Mouse (Mus musculus): Measurements from ENCODE around the gene Endog. TPM values are rescaled to one million over a fixed set of nuclear protein-coding genes. Genes with fewer than 3 reads are reported as not detected.

The Endog gene
- total RNA-seq, 1 experiment from 2014 or later: 3.3 TPM

GRCm38 (mm10) chr2:30200388-30200925, 29.2 kb downstream of the Endog start:
- ATAC-seq (replicated peaks; ENCODE audit: insufficient number of reproducible peaks, low FRiP score, low TSS enrichment, poor library complexity, severe bottlenecking): no peak

GRCm38 (mm10) chr2:30203439-30203838, 32.1 kb downstream of the Endog start:
- no peak for ATAC-seq (replicated peaks; ENCODE audit: insufficient number of reproducible peaks, low FRiP score, low TSS enrichment, poor library complexity, severe bottlenecking)

DNA sequence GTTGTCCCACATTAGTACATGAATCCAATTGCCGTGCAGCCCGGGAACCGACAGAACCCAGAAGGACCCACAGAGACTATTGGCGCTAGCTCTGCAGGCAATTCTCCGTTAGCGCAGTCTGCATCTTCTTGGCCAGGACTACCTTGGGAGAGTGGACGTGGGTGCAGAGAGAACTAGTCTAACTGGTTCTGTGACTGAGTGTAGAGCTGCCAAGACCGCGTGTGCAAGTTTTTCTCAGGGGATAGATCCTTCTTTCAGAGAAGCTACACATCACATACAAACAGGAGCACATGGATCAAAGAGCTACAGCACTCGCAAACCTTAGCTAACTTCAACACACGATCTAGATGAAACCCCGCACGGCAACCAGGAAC, 33.9 kb downstream of the Endog start:
- no peak for ATAC-seq (replicated peaks; ENCODE audit: insufficient number of reproducible peaks, low FRiP score, low TSS enrichment, poor library complexity, severe bottlenecking)

DNA sequence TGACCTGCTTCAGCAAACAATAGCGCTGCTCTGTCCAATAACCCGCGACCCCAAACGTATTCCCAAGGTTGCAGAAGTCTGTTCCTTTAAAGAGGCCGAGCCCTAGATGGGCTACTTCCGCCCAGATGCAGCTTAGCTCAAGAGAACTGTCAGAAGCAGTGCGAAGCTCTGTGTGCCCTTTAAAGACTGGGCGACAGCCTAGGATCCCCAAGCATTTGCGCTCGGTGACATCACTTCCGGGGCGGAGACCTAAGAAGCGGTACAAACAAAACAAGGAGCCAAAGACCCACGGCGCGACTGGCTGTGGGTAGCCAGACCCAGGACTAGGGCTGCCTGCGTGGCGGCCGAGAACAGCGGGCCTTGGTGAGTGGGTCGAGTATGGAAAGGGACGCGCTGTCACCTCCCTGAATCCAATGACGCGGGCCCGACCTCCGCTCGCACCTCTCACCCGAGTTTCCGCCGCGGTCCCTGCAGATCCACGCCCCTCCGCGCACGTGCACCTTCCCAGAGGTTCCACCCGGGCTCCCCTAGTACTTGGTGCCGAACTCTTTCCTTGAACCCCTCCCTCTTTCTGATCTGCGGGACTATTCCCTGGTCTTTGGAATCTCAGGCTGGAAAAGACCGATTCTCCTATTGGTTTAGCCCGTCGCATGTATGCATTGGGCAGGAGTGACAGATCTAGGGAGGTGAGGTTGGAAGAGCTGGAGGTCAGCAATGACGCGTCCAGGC, 34.5 kb downstream of the Endog start, which contains the start of gene Kyat1:
Kyat1 (minus strand) TSS at position 219 of the 729 bp plus-strand sequence.
- peak; percentile 96 for ATAC-seq (replicated peaks; ENCODE audit: insufficient number of reproducible peaks, low FRiP score, low TSS enrichment, poor library complexity, severe bottlenecking)

DNA sequence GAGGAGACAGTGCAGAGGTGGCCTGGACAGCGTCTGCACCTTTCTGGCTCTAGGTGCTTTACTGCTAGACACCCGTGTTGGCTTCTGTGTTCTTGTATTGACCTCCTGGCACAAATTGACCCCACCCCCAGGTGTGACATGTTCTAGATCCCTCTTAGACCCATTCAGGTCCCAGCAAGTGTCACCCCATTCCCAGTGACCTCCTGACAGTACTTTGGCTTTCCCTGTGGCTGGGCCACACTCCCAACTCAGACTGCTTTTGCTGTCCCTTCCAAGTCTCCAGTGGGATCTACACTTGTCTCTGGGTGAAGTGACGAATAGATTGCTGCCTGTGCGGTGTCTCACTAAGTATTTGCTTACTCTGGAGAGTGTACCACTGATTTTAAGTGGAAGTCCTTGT, 36.1 kb downstream of the Endog start:
- no peak for ATAC-seq (replicated peaks; ENCODE audit: insufficient number of reproducible peaks, low FRiP score, low TSS enrichment, poor library complexity, severe bottlenecking)

DNA sequence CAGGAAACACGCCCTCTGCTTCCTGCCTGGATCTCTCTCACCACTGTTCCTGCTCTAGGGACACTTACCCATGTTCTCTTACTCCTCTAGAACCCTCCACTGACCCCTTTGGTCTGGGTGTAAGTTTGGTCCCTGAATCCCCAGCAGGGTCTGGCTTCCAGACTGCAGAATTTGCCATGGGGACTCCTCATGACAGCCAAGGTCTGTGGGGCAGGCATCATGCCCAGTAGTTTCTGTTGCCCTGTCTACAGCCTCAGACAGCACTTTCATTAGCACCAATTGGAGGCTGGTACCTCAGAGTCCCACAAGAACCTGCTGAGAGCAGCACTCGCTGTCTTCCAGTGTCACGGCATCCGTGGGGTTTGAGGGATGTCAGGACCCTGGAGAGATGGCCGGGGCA, 36.6 kb downstream of the Endog start:
- ATAC-seq (replicated peaks; ENCODE audit: insufficient number of reproducible peaks, low FRiP score, low TSS enrichment, poor library complexity, severe bottlenecking): no peak

- ATAC-seq (replicated peaks; ENCODE audit: insufficient number of reproducible peaks, low FRiP score, low TSS enrichment, poor library complexity, severe bottlenecking): no peak
These were observed 40.3 kb downstream of the Endog start for GRCm38 (mm10) chr2:30211408-30212168.

- ATAC-seq (replicated peaks; ENCODE audit: insufficient number of reproducible peaks, low FRiP score, low TSS enrichment, poor library complexity, severe bottlenecking): no peak
These were observed 40.9 kb downstream of the Endog start for GRCm38 (mm10) chr2:30212169-30212545.

GRCm38 (mm10) chr2:30212951-30213350, 41.7 kb downstream of the Endog start:
- ATAC-seq (replicated peaks; ENCODE audit: insufficient number of reproducible peaks, low FRiP score, low TSS enrichment, poor library complexity, severe bottlenecking): no peak

DNA sequence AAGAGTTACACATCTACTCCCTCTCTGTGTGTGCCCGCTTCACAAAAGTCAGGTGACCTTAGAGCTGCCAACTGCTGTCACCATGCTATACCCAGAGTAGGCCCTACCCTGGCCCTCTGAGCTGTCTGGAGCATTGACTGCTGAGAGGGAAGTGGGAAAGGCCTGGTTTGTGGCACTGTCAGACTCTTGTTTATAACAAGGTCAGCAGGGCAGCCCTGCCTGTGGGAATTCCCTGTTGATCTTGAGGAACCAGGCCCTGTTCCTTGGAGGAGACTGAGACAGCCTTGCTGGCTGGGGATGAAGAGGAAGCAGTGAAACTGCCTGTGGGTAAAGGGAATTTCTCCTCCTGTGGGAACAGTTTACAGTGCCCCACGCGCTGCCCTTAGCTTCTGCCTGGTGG, 43.5 kb downstream of the Endog start:
- no peak for ATAC-seq (replicated peaks; ENCODE audit: insufficient number of reproducible peaks, low FRiP score, low TSS enrichment, poor library complexity, severe bottlenecking)

- ATAC-seq (replicated peaks; ENCODE audit: insufficient number of reproducible peaks, low FRiP score, low TSS enrichment, poor library complexity, severe bottlenecking): no peak
These were observed 44.2 kb downstream of the Endog start for GRCm38 (mm10) chr2:30215493-30215892.

- no peak for ATAC-seq (replicated peaks; ENCODE audit: insufficient number of reproducible peaks, low FRiP score, low TSS enrichment, poor library complexity, severe bottlenecking)
These were observed 45.0 kb downstream of the Endog start for GRCm38 (mm10) chr2:30216293-30216692.

Other genes starting within 250 kb of the Endog start
- 62.8 to 92.3 TPM (median 86.3 TPM) in 3 replicates for gene Gle1, start 236.1 kb upstream of the Endog start, total RNA-seq (2017)
- 296 to 354 TPM (median 326 TPM) in 3 replicates for gene Sptan1, start 205.9 kb upstream of the Endog start, total RNA-seq (2017)
- not detected in 3 replicates for gene Wdr34, start 122.6 kb upstream of the Endog start, total RNA-seq (2017)
- 427 to 462 TPM (median 441 TPM) in 3 replicates for gene Set, start 114.1 kb upstream of the Endog start, total RNA-seq (2017)
- 0.38 to 1.1 TPM (median 0.39 TPM) in 3 replicates for gene Pkn3, start 93.8 kb upstream of the Endog start, total RNA-seq (2017)
- gene Zdhhc12, start 77.8 kb upstream of the Endog start, total RNA-seq (2017): 2.6 to 7.1 TPM (median 6.6 TPM) in 3 replicates
- gene Zer1, start 46.9 kb upstream of the Endog start, total RNA-seq (2017): 10.0 to 26.5 TPM (median 12.6 TPM) in 3 replicates
- 33.8 to 54.8 TPM (median 52.4 TPM) in 3 replicates for gene Tbc1d13, start 37.7 kb upstream of the Endog start, total RNA-seq (2017)
- gene Spout1, start 7.0 kb downstream of the Endog start, total RNA-seq (2017): 5.2 to 12.6 TPM (median 8.4 TPM) in 3 replicates
- 1.2 to 4.5 TPM (median 2.9 TPM) in 3 replicates for gene Kyat1, start 34.4 kb downstream of the Endog start, total RNA-seq (2017)
- 8.1 to 13.5 TPM (median 9.8 TPM) in 3 replicates for gene Lrrc8a, start 66.2 kb downstream of the Endog start, total RNA-seq (2017)
- gene Gm28035, start 69.1 kb downstream of the Endog start, total RNA-seq (2017): 1.8 to 2.0 TPM in 2 of 3 replicates, not detected in the other
- 1.2 to 4.2 TPM (median 1.2 TPM) in 3 replicates for gene Phyhd1, start 94.7 kb downstream of the Endog start, total RNA-seq (2017)
- gene Gm28038, start 109.5 kb downstream of the Endog start, total RNA-seq (2017): not detected in 3 replicates
- 9.3 to 14.3 TPM (median 11.0 TPM) in 3 replicates for gene Dolk, start 114.8 kb downstream of the Endog start, total RNA-seq (2017)
- 13.8 to 16.5 TPM (median 16.0 TPM) in 3 replicates for gene Nup188, start 114.9 kb downstream of the Endog start, total RNA-seq (2017)
- gene Sh3glb2, start 187.8 kb downstream of the Endog start, total RNA-seq (2017): 34.7 to 65.9 TPM (median 40.3 TPM) in 3 replicates
- 6.9 to 14.1 TPM in 2 of 3 replicates, not detected in the other for gene Miga2, start 192.7 kb downstream of the Endog start, total RNA-seq (2017)
- gene Dolpp1, start 220.8 kb downstream of the Endog start, total RNA-seq (2017): 11.3 to 25.4 TPM (median 19.3 TPM) in 3 replicates
- gene Crat, start 244.3 kb downstream of the Endog start, total RNA-seq (2017): 5.1 to 16.4 TPM (median 6.8 TPM) in 3 replicates
- gene Ptpa, start 244.5 kb downstream of the Endog start, total RNA-seq (2017): 23.0 to 45.8 TPM (median 34.5 TPM) in 3 replicates

Data from monocyte, adult 5-6 weeks (primary cell).